Comparison of ENCODE assay signal across 20 mouse cellular contexts in the genomic region with DNA sequence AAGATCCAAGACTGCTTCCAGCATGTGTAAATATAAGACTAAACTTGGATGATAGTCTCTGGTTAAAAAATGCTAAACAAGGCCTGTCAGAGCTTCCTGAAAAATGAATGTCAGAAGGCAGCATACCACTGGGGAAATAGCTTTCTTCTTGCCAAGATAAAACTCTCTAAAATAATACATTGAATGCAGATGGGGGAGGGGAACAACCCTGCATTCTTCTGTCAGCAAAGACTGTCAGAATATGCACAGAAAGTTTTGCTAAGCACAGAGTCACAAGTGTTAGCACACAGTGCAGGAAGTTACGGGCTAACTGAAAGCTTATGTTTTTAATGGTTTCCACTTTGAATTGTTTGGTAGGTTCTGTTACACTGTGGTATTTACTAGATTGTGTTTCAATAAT. TPM values are rescaled to one million over a fixed set of nuclear protein-coding genes. Genes with fewer than 3 reads are reported as not detected.
DNase-seq lines count a peak whose midpoint lies in the region; ATAC-seq and TF ChIP-seq lines count a peak whose summit lies in the region.
"Had no signal": no experiment of that assay in that cellular context is flagged by ENCODE, and none has a peak within 500 bp of the region (broad histone marks: within the 10 kb centered on the region; RNA-seq: fewer than 3 reads in every experiment).

No protein-coding gene starts in this region.

- H3K4me3 ChIP-seq in heart, embryonic 15.5 days, result no peak overlapping the region
- no peak overlapping the region for H3K4me3 ChIP-seq in lung, embryonic 14.5 days (ENCODE audit: low read depth, low read length)
- H3K4me3 ChIP-seq in limb, embryonic 14.5 days (replicated peaks; ENCODE audit: low read length), result no peak overlapping the region
- H3K4me3 ChIP-seq: embryonic facial prominence, embryonic 12.5 days; layer of hippocampus, adult 2 months; neural tube, embryonic 13.5 days had no signal

- no peaks in the 10 kb centered on the region for H3K36me3 ChIP-seq in heart, embryonic 15.5 days
- H3K36me3 ChIP-seq in lung, embryonic 14.5 days (ENCODE audit: insufficient read depth), result no peaks in the 10 kb centered on the region
- H3K36me3 ChIP-seq in limb, embryonic 14.5 days (ENCODE audit: control insufficient read depth, insufficient read depth, low read length), result no peaks in the 10 kb centered on the region
- H3K36me3 ChIP-seq: embryonic facial prominence, embryonic 12.5 days; neural tube, embryonic 13.5 days had no signal

- no peaks in the 10 kb centered on the region for H3K27me3 ChIP-seq in heart, embryonic 15.5 days
- no peaks in the 10 kb centered on the region for H3K27me3 ChIP-seq in lung, embryonic 14.5 days (ENCODE audit: insufficient read depth, low read length)
- no peaks in the 10 kb centered on the region for H3K27me3 ChIP-seq in limb, embryonic 14.5 days (ENCODE audit: control insufficient read depth, insufficient read depth, low read length)
- H3K27me3 ChIP-seq: embryonic facial prominence, embryonic 12.5 days; neural tube, embryonic 13.5 days had no signal

- 0 out of 2 replicates have a peak, but pooled peaks have one; percentile 18 for ATAC-seq in heart, embryonic 15.5 days (replicated peaks; ENCODE audit: insufficient number of reproducible peaks, insufficient read depth, low FRiP score, low read depth)
- peak; percentile 66 for ATAC-seq in lung, embryonic 14.5 days (ENCODE audit: insufficient read depth)
- ATAC-seq in limb, embryonic 14.5 days (ENCODE audit: low FRiP score, low read depth), result peak; percentile 75; the same call in 1 of the 2 replicates
- ATAC-seq: activated CD4-positive, CD25-positive, alpha-beta regulatory T cell, adult 4 months; forebrain, embryonic 16.5 days; inflammation-experienced regulatory T-cells, adult 6 months had no signal

- no peak for DNase-seq in heart, postnatal 25 days (ENCODE audit: low spot score)
- DNase-seq in lung, embryonic 14.5 days, result peak; percentile 77
- no peak for DNase-seq in lung, postnatal 25 days (ENCODE audit: low spot score)
- peak; percentile 39 for DNase-seq in embryo, embryonic 10.5 days (ENCODE audit: low spot score)
- peak; percentile 74 for DNase-seq in limb, embryonic 14.5 days (ENCODE audit: low spot score)
- no peak for DNase-seq in left cerebral cortex, adult 9 months (ENCODE audit: low spot score in 2 of 2)
- DNase-seq in right cerebral cortex, postnatal 4 days, result no peak
- DNase-seq: cerebellum, adult 2 months; gastrocnemius, postnatal 14 days; lung, postnatal 4 days; thymus, postnatal 14 days had no signal

- WGBS in heart, embryonic 15.5 days, result 42% methylated on average over 1 of the region's 1 CpGs
- WGBS in lung, embryonic 14.5 days, result 19% methylated on average over 1 of the region's 1 CpGs
- WGBS in limb, embryonic 14.5 days, result 14% methylated on average over 1 of the region's 1 CpGs

- intact Hi-C loops in heart, postnatal 25 days (cut with DNase I), result no loop called here

- no peak overlapping the region for H3K4me2 ChIP-seq in heart, embryonic 15.5 days
- no peak overlapping the region for H3K4me2 ChIP-seq in lung, embryonic 14.5 days
- H3K4me2 ChIP-seq in limb, embryonic 14.5 days (replicated peaks; ENCODE audit: low read depth, low read length, severe bottlenecking), result no peak overlapping the region
- H3K4me2 ChIP-seq: embryonic facial prominence, embryonic 12.5 days; neural tube, embryonic 13.5 days had no signal

- H3K9ac ChIP-seq in heart, embryonic 15.5 days, result no peak overlapping the region; the same call in 1 of the 2 replicates
- no peak overlapping the region for H3K9ac ChIP-seq in lung, embryonic 14.5 days
- H3K9ac ChIP-seq in limb, embryonic 14.5 days (ENCODE audit: low read depth, low read length, severe bottlenecking), result no peak overlapping the region
- H3K9ac ChIP-seq: embryonic facial prominence, embryonic 12.5 days; neural tube, embryonic 13.5 days had no signal

- H3K9me3 ChIP-seq in heart, embryonic 15.5 days (replicated peaks), result no peaks in the 10 kb centered on the region
- H3K9me3 ChIP-seq in lung, embryonic 14.5 days (ENCODE audit: low read depth, low read length), result no peaks in the 10 kb centered on the region
- H3K9me3 ChIP-seq in limb, embryonic 14.5 days (ENCODE audit: control insufficient read depth, low read length), result no peaks in the 10 kb centered on the region
- H3K9me3 ChIP-seq: embryonic facial prominence, embryonic 12.5 days; neural tube, embryonic 13.5 days had no signal

- peaks cover 3% of the 10 kb centered on the region; the same call in 1 of the 2 replicates for H3K4me1 ChIP-seq in heart, embryonic 15.5 days (replicated peaks)
- no peaks in the 10 kb centered on the region for H3K4me1 ChIP-seq in lung, embryonic 14.5 days (ENCODE audit: insufficient read depth)
- H3K4me1 ChIP-seq in limb, embryonic 14.5 days (ENCODE audit: control insufficient read depth, insufficient read depth, low read length), result peaks cover 6% of the 10 kb centered on the region; the same call in 1 of the 2 replicates
- H3K4me1 ChIP-seq: neural tube, embryonic 13.5 days had no signal

- TF ChIP-seq CTCF in lung, embryonic 14.5 days (IDR thresholded peaks at IDR 0.05; ENCODE audit: low read depth), result no peak

- H3K27ac ChIP-seq in heart, embryonic 15.5 days, result no peak overlapping the region
- no peak overlapping the region for H3K27ac ChIP-seq in lung, embryonic 14.5 days (ENCODE audit: low read depth)
- no peak overlapping the region for H3K27ac ChIP-seq in limb, embryonic 14.5 days (replicated peaks; ENCODE audit: low read depth, low read length)
- H3K27ac ChIP-seq: embryonic facial prominence, embryonic 12.5 days; layer of hippocampus, adult 2 months; neural tube, embryonic 13.5 days had no signal

- no peak for TF ChIP-seq POLR2A in limb, embryonic 14.5 days (IDR thresholded peaks at IDR 0.05; ENCODE audit: borderline replicate concordance, extremely low read depth, insufficient read depth, insufficient read length)

RNA-seq across cellular contexts. Expression of a gene that starts 6.6 kb away (rescaled TPM):
- 19.7 and 21.6 TPM in 2 replicates for polyA plus RNA-seq in heart, embryonic 15.5 days (2015; fragmentation: Nextera tagmentation; extraction: Ambion mirVana)
- total RNA-seq in heart, postnatal 25 days (2021), result 10 to 100 TPM; 14.5 to 16.3 TPM
- polyA plus RNA-seq in lung, embryonic 14.5 days (2014; fragmentation: Nextera tagmentation; extraction: Ambion mirVana), result 49.2 and 52.4 TPM in 2 replicates
- polyA plus RNA-seq in limb, embryonic 14.5 days (2012; rRNA removed), result 30.7 and 31.7 TPM in 2 replicates
- polyA plus RNA-seq in limb, embryonic 14.5 days (2014; fragmentation: Nextera tagmentation; extraction: Ambion mirVana), result 53.3 and 56.7 TPM in 2 replicates
- total RNA-seq: MEL had no signal
- polyA plus RNA-seq: activated CD4-positive, CD25-positive, alpha-beta regulatory T cell, adult 4 months had no signal

RNA-seq across cellular contexts. Expression of a gene that starts 16.7 kb away (rescaled TPM):
- 0.14 and 0.31 TPM in 2 replicates for polyA plus RNA-seq in heart, embryonic 15.5 days (2015; fragmentation: Nextera tagmentation; extraction: Ambion mirVana)
- total RNA-seq in heart, postnatal 25 days (2021), result not detected
- polyA plus RNA-seq in lung, embryonic 14.5 days (2014; fragmentation: Nextera tagmentation; extraction: Ambion mirVana), result 0.81 and 0.82 TPM in 2 replicates
- polyA plus RNA-seq in limb, embryonic 14.5 days (2012; rRNA removed), result 0.24 TPM in 1 of 2 replicates, not detected in the other
- polyA plus RNA-seq in limb, embryonic 14.5 days (2014; fragmentation: Nextera tagmentation; extraction: Ambion mirVana), result 0.28 and 0.50 TPM in 2 replicates
- total RNA-seq: gastrocnemius, postnatal 14 days; left cerebral cortex, postnatal 36 days; MEL had no signal
- polyA plus RNA-seq: inflammation-experienced regulatory T-cells, adult 6 months had no signal

Comparison
In these comparisons a context has a peak if more than half of its experiments do, and no peak if none do; other contexts are left out.
1. DNase-seq: peak in lung, embryonic 14.5 days (single experiment), embryo, embryonic 10.5 days (single experiment) and limb, embryonic 14.5 days (single experiment); none in heart, postnatal 25 days (single experiment), lung, postnatal 25 days (single experiment), left cerebral cortex, adult 9 months (0 of 2) and right cerebral cortex, postnatal 4 days (single experiment).
2. ATAC-seq: peak in every context shown above with its lines; median percentile 75 in limb, embryonic 14.5 days; 66 in lung, embryonic 14.5 days; 18 in heart, embryonic 15.5 days.